Mouse (Mus musculus) fat pad, adult 2 months (tissue): ENCODE results near the gene Uqcc2.
A peak's percentile ranks its signal among the peaks of the same experiment; 100 is the strongest.

Experiments
- DNase-seq: peaks from one replicate; pipeline ENCODE4 v3.0.0-alpha.2; 2011; ENCODE audit warnings: low read depth, low spot score; ENCODE audit errors: extremely low read depth

The Uqcc2 gene

DNA sequence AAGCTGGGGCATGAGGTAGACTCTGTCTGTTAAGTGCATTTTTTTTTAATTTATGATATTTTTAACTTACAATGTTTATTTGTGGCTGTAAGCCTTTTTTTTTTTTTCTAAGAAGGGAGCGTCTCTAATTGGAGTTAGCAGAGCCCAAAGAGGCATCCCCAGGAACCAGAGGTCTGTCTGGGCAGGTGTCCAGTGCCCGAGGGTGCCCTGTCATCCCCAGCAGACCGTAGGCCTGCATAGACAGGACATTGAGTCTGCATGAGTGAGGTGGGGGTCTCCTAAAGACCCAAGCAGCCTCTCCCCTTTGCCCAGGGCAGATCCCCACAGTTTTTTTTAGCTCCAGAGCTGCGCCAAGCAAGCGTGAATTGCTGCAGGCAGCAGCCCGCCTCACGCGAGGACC is 22.0 kb upstream of the Uqcc2 start:
- DNase-seq = no peak

DNA sequence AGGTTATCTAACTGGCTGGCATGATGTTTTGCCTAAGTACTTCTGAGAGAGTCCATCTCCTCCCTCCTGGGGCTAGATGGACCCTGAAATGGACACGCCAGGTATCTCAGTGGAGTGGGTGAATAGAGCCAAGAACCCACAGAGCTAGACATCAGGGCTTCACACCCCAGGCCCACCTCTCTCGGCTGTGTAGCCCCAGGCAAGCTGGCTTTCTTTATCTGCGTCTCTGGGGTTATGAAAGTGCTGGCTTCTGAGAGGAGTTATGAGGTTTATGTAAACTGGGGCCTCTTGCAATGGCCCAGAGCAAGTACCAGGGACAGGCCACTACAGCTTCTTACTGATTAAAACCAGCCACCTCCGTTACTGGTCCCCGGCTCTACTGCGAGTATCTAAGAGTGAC is 21.2 kb upstream of the Uqcc2 start:
- no peak for DNase-seq

GRCm38 (mm10) chr17:27154256-27154655 is 20.5 kb upstream of the Uqcc2 start:
- DNase-seq = no peak

- DNase-seq = no peak
These were observed 20.1 kb upstream of the Uqcc2 start for GRCm38 (mm10) chr17:27153773-27154193.

DNA sequence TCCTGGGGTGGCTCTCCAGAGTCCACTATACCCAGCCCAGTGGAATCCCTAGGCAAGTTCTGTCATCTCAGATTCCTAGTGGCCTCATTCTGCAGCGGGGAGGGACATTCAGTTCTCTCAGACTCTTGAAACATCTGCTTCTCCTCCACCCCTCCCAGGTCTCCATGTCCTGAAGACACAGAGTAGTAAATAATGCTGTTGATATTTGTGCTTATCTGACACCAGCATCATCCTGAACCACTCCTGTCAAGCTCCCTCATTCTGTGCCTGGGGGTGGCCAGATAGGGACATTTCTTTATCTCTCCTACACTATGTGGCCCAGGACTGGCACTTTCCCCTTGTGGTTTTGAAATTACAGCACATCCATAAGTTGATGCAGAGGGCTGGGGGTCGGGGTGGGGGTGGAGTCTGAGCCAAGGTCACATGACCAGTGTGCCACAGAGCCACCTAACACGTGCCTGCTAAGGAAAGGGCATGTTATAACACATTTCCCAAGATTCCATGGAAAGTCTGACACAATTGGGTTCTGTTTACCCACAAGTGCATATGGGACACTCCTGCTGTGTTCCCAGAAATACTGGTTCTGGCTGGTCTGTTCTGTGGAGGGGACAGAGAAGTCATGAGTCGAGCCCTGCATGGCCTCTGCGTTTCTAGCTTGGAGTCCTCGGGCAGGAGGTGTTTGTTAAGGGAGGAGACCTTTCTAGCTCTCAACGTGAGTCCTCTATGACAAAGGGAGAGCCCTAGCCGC is 19.4 kb upstream of the Uqcc2 start:
- no peak for DNase-seq

DNA sequence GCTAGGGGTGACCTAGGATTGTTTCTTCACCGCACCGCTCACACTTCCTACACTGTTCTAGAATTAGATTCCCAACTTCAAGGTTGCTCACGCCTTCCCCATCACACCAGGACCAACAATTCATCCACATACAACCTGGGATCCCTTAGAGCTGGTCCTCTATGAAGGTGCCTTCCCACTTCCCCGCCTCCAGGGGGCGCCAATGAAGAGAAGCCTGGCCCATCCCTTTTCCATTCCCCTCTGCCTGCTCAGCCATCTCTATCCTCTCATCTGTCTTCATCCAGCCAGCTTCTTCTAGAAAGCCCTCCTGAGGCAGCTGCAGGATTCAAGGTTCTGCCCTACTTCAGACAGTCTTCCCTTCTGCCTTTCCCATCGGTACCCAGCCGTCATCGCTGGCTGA is 17.7 kb upstream of the Uqcc2 start:
- DNase-seq = no peak

DNA sequence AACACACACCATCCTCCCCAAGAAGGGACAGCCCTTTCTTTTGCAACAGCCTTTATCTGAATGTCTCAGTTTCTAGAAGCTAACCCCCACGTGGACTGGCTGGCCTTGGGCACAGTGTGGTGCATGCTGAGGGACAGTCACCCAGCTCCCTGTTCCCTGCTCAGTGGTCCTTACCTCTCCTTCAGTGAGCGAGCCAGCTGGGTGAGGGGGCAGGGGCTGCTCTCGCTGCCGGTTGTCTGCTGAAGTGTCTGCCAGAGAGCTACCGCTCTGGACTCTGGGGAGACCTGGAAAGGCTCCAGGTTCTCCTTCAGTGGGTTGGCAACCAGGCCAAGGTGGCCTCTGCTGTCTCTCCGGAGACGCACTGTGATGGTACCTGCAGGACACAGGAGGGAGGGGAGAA is 17.2 kb upstream of the Uqcc2 start:
- DNase-seq = no peak

- no peak for DNase-seq
These were observed 12.7 kb upstream of the Uqcc2 start for GRCm38 (mm10) chr17:27146323-27146923.

GRCm38 (mm10) chr17:27144152-27144551 is 10.4 kb upstream of the Uqcc2 start:
- no peak for DNase-seq

GRCm38 (mm10) chr17:27141971-27142450 is 8.3 kb upstream of the Uqcc2 start:
- no peak for DNase-seq

GRCm38 (mm10) chr17:27140262-27140661 is 6.5 kb upstream of the Uqcc2 start:
- DNase-seq = no peak

GRCm38 (mm10) chr17:27139304-27139703 is 5.6 kb upstream of the Uqcc2 start:
- DNase-seq = no peak

GRCm38 (mm10) chr17:27138396-27138795 is 4.7 kb upstream of the Uqcc2 start:
- no peak for DNase-seq

DNA sequence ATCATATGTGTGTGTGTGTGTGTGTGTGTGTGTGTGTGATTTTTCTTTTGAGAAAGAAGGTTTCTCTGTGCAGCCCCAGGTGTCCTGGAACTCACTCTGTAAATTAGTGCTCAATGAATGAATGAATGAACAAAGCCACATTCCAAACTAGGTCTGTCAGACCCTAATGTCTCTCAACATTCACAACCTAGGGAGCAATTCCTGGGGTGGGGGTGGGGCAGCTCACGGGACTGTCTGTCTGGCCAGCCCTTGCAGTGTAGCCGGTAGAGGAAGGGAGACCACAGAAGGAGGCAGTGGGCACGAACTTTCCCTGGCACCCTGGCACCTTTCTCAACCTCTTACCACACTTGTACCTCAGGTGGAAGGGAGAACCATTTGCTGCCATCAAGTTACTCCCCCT is 999 bp upstream of the Uqcc2 start:
- no peak for DNase-seq

DNA sequence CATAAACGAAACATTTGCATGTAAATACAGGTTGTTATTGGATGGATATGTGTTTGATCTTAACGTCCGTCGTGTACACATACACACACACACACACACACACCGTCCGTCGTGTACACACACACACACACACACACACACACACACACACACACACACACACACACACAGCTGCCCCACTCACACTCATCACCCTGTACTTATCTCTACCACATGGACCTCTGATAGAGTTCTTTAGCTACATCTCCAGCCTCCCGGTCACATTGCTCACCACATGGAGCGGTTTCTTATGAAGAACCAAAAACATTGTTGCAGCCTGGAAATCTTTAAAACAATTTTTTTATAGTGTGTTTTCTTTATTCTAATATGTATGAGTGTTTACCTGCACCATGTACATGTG is 471 bp upstream of the Uqcc2 start:
- no peak for DNase-seq

DNA sequence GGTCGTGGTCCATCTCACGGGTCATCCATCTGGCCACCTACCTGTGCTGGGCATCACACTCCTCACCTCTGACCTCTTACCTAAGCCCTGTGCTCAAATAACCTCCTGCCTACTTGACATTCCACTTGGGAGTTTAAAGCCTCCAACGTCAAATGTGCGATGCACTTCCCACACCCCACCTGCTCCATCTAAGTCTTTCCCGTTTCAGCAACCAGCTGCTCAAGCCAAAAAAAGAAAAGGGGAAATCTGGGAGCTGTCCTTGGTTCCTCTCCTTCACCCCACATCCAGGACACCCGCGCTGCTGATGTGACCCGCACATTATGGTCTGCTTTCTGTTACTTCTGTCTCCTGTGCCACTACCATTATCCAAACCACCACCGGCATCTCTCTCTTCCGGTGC is 1.5 kb downstream of the Uqcc2 start:
- DNase-seq = no peak

DNA sequence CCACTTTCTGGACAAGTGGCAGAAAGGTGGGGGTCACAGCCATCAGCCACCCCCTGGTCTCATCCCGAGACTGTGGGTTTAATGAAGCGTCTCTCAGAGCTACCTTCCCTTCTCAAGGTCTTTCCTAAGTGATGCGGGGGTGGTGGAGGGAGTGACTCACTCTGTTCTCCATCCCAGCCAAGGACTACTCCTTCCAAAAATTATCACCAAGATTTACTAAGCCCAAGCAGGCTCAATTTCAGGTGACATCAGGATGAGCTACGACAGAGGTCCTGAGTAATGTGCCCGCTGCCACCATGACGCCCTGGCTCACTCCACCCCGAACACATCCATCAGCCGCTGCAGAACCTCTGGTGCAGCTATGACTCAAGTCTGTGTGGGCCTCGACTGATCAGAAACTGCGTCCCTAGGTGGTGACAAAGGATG is 2.5 kb downstream of the Uqcc2 start:
- DNase-seq = peak; percentile 64

- DNase-seq = no peak
These were observed 3.5 kb downstream of the Uqcc2 start for GRCm38 (mm10) chr17:27130246-27130645.

- DNase-seq = no peak
These were observed 3.9 kb downstream of the Uqcc2 start for GRCm38 (mm10) chr17:27129819-27130218.

GRCm38 (mm10) chr17:27129291-27129690 is 4.4 kb downstream of the Uqcc2 start:
- no peak for DNase-seq

DNA sequence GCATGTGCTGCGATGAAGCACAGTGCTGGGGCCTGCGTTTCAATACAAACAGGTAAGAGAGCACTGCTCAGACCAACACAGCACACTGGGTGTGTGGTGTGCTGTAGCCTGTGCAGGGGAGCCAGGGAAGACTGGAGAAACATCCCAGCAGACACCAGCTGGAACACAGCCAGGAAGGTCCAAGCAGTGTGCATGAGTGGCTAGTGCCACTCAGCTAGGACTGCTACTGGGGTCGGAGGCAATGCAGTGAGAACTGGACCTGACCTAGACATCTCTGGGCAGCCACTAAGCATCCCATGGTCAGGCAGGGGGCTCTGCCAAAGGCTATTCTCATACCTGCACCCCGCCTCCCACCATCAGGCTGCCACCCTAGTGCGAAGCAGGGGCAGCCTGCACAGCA is 5.5 kb downstream of the Uqcc2 start:
- no peak for DNase-seq

GRCm38 (mm10) chr17:27126974-27127373 is 6.7 kb downstream of the Uqcc2 start:
- no peak for DNase-seq
